Mouse (Mus musculus) spleen, adult 2 months (tissue): ENCODE measurements around the gene Ryr3. TPM values are rescaled to one million over a fixed set of nuclear protein-coding genes. Genes with fewer than 3 reads are reported as not detected.

Experiments
- DNase-seq, 2 experiments: peaks; one replicate each; pipeline versions ENCODE4 v3.0.0 to v3.0.0-alpha.2; 2012 to 2021; ENCODE audit warnings: low spot score in 2 of 2, low read depth in 1 of 2
- H3K27ac ChIP-seq: fragments of 200-500 bp; 2 replicates; pipeline ENCODE4 v1.5.1; 2012; ENCODE audit warnings: low read length, inconsistent platforms; ENCODE audit not compliant: insufficient read depth
- H3K27me3 ChIP-seq: fragments of 200-500 bp; 2 replicates; pipeline ENCODE4 v1.6.1; 2012; ENCODE audit warnings: mild to moderate bottlenecking, moderate library complexity, low read length, inconsistent platforms; ENCODE audit not compliant: control insufficient read depth, insufficient read depth
- H3K36me3 ChIP-seq: fragments of 200-500 bp; 2 replicates; pipeline ENCODE4 v1.6.1; 2012; ENCODE audit warnings: mild to moderate bottlenecking, low read length, inconsistent platforms; ENCODE audit not compliant: control insufficient read depth, insufficient read depth
- H3K4me1 ChIP-seq: fragments of 200-500 bp; 2 replicates; pipeline ENCODE4 v1.6.1; 2011; ENCODE audit warnings: inconsistent platforms; ENCODE audit not compliant: control insufficient read depth, insufficient read depth, insufficient read length
- H3K4me3 ChIP-seq: fragments of 200-500 bp; 2 replicates; pipeline ENCODE4 v1.5.1; 2011; ENCODE audit warnings: mild to moderate bottlenecking, inconsistent platforms; ENCODE audit not compliant: insufficient read depth, insufficient read length; ENCODE audit errors: extremely low read depth
- CTCF ChIP-seq: fragments of 200-500 bp; IDR thresholded peaks from 2 replicates; pipeline ENCODE4 v1.5.1; 2011; ENCODE audit warnings: mild to moderate bottlenecking, inconsistent platforms; ENCODE audit not compliant: insufficient read depth, insufficient read length, insufficient replicate concordance; ENCODE audit errors: extremely low read depth
- POLR2A ChIP-seq: fragments of 200-500 bp; IDR thresholded peaks from 2 replicates; pipeline ENCODE4 v1.6.1; 2011; ENCODE audit warnings: low read depth, low read length, inconsistent platforms
- WGBS: fragments of 180-500 bp; shearing (Covaris S2); methylation state at CpG from one replicate; pipeline ENCODE4 v1.1.7; 2018; 5-methylcytosine and 5-hydroxymethylcytosine counted together
- polyA plus RNA-seq: library from polyadenylated mRNA; depleted of rRNA; stranded (reverse); fragments of >200 nt; gene quantifications from 2 replicates; pipeline ENCODE4 v1.2.3, GENCODE M21; 2012

The Ryr3 gene
- polyA plus RNA-seq, 1 experiment, result 1.1 TPM

GRCm38 (mm10) chr2:112612628-112613027 lies 604.3 kb downstream of the Ryr3 start:
- TF ChIP-seq CTCF (no peak), POLR2A (no peak)
- DNase-seq, result no peak
- Histone ChIP-seq H3K4me3 (no peak overlapping the region), H3K27me3 (no peaks in the 10 kb centered on the region), H3K27ac (no peak overlapping the region), H3K4me1 (no peaks in the 10 kb centered on the region), H3K36me3 (no peaks in the 10 kb centered on the region)
- 89% methylated on average over 3 of the region's 3 CpGs for WGBS

GRCm38 (mm10) chr2:112606536-112606935 lies 610.4 kb downstream of the Ryr3 start:
- WGBS, result 86% methylated on average over 3 of the region's 3 CpGs
- no peak overlapping the region for H3K4me3 ChIP-seq
- H3K36me3 ChIP-seq, result no peaks in the 10 kb centered on the region
- no peak for TF ChIP-seq POLR2A
- TF ChIP-seq CTCF, result no peak
- no peak overlapping the region for H3K27ac ChIP-seq
- H3K4me1 ChIP-seq, result no peaks in the 10 kb centered on the region
- DNase-seq, result no peak
- no peaks in the 10 kb centered on the region for H3K27me3 ChIP-seq

- H3K4me1 ChIP-seq, result no peaks in the 10 kb centered on the region
- DNase-seq, result no peak
- no peak for TF ChIP-seq POLR2A
- TF ChIP-seq CTCF, result no peak
- H3K36me3 ChIP-seq, result no peaks in the 10 kb centered on the region
- 91% methylated on average over 8 of the region's 8 CpGs for WGBS
- no peak overlapping the region for H3K27ac ChIP-seq
- no peaks in the 10 kb centered on the region for H3K27me3 ChIP-seq
- H3K4me3 ChIP-seq, result no peak overlapping the region
Observed at GRCm38 (mm10) chr2:112602487-112602886, 614.4 kb downstream of the Ryr3 start.

- H3K27me3 ChIP-seq, result no peaks in the 10 kb centered on the region
- H3K27ac ChIP-seq, result no peak overlapping the region
- no peak for TF ChIP-seq POLR2A
- TF ChIP-seq CTCF, result no peak
- H3K4me1 ChIP-seq, result no peaks in the 10 kb centered on the region
- no peak for DNase-seq
- 90% methylated on average over 10 of the region's 10 CpGs for WGBS
- no peak overlapping the region for H3K4me3 ChIP-seq
- no peaks in the 10 kb centered on the region for H3K36me3 ChIP-seq
Observed at GRCm38 (mm10) chr2:112600222-112600621, 616.7 kb downstream of the Ryr3 start.

GRCm38 (mm10) chr2:112597064-112597463 lies 619.8 kb downstream of the Ryr3 start:
- TF ChIP-seq CTCF (no peak), POLR2A (no peak)
- no peak overlapping the region for H3K4me3 ChIP-seq
- 93% methylated on average over 1 of the region's 1 CpGs for WGBS
- DNase-seq, result no peak
- H3K27ac ChIP-seq, result no peak overlapping the region
- no peaks in the 10 kb centered on the region for H3K4me1 ChIP-seq
- no peaks in the 10 kb centered on the region for H3K27me3 ChIP-seq
- H3K36me3 ChIP-seq, result no peaks in the 10 kb centered on the region

GRCm38 (mm10) chr2:112596415-112596814 lies 620.5 kb downstream of the Ryr3 start:
- TF ChIP-seq CTCF (no peak), POLR2A (no peak)
- no peak overlapping the region for H3K4me3 ChIP-seq
- DNase-seq, result no peak
- H3K27ac ChIP-seq, result no peak overlapping the region
- no peaks in the 10 kb centered on the region for H3K27me3 ChIP-seq
- WGBS, result 81% methylated on average over 5 of the region's 5 CpGs
- H3K36me3 ChIP-seq, result no peaks in the 10 kb centered on the region
- no peaks in the 10 kb centered on the region for H3K4me1 ChIP-seq

GRCm38 (mm10) chr2:112595807-112596206 lies 621.1 kb downstream of the Ryr3 start:
- Histone ChIP-seq H3K36me3 (no peaks in the 10 kb centered on the region), H3K4me1 (no peaks in the 10 kb centered on the region), H3K27me3 (no peaks in the 10 kb centered on the region), H3K4me3 (no peak overlapping the region), H3K27ac (no peak overlapping the region)
- DNase-seq, result no peak
- WGBS, result 76% methylated on average over 3 of the region's 3 CpGs
- TF ChIP-seq CTCF (no peak), POLR2A (no peak)
